Mouse (Mus musculus) heart, embryonic 12.5 days (tissue): ENCODE data around the gene Fam53b. TPM values are rescaled to one million over a fixed set of nuclear protein-coding genes. Genes with fewer than 3 reads are reported as not detected.

Experiments
- ATAC-seq: fragments of 200-750 bp; cut with Nextera tagmentation; 2 replicates; pipeline ENCODE4 v1.8.0; 2017; ENCODE audit warnings: moderate TSS enrichment, moderate library complexity; ENCODE audit not compliant: insufficient number of reproducible peaks, low FRiP score
- H3K27ac ChIP-seq: fragments of 300-500 bp; sonication (generic); 2 replicates; pipeline ENCODE4 v1.5.1; 2016; ENCODE audit warnings: mild to moderate bottlenecking, moderate library complexity; ENCODE audit not compliant: poor library complexity, severe bottlenecking
- H3K27me3 ChIP-seq: fragments of 300-500 bp; sonication (generic); replicated peaks from 2 replicates; pipeline ENCODE4 v1.6.1; 2016; ENCODE audit warnings: mild to moderate bottlenecking, moderate library complexity
- H3K36me3 ChIP-seq: fragments of 300-500 bp; sonication (generic); 2 replicates; pipeline ENCODE4 v1.6.1; 2016; ENCODE audit warnings: mild to moderate bottlenecking, moderate library complexity
- H3K4me1 ChIP-seq: fragments of 300-500 bp; sonication (generic); replicated peaks from 2 replicates; pipeline ENCODE4 v1.6.1; 2016; ENCODE audit warnings: mild to moderate bottlenecking
- H3K4me2 ChIP-seq: fragments of 300-500 bp; sonication (generic); 2 replicates; pipeline ENCODE4 v1.6.1; 2016; ENCODE audit warnings: mild to moderate bottlenecking, moderate library complexity
- H3K4me3 ChIP-seq: fragments of 300-500 bp; sonication (generic); 2 replicates; pipeline ENCODE4 v1.5.1; 2016; ENCODE audit warnings: mild to moderate bottlenecking
- H3K9ac ChIP-seq: fragments of 300-500 bp; sonication (generic); 2 replicates; pipeline ENCODE4 v1.6.1; 2016; ENCODE audit warnings: mild to moderate bottlenecking, moderate library complexity
- H3K9me3 ChIP-seq: fragments of 300-500 bp; sonication (generic); replicated peaks from 2 replicates; pipeline ENCODE4 v1.6.1; 2016; ENCODE audit warnings: mild to moderate bottlenecking, moderate library complexity
- WGBS: fragments of 180-500 bp; shearing (Covaris S2); methylation state at CpG from one replicate; pipeline ENCODE4 v1.1.7; 2016; 5-methylcytosine and 5-hydroxymethylcytosine counted together
- polyA plus RNA-seq: library from polyadenylated mRNA; unstranded; fragments of >200 nt; fragmentation: Nextera tagmentation; extraction: Ambion mirVana; gene quantifications from 2 replicates; pipeline ENCODE4 v1.2.1, GENCODE M21; 2016

Fam53b gene
- polyA plus RNA-seq, 1 experiment from 2014 or later: 17.0 TPM

DNA sequence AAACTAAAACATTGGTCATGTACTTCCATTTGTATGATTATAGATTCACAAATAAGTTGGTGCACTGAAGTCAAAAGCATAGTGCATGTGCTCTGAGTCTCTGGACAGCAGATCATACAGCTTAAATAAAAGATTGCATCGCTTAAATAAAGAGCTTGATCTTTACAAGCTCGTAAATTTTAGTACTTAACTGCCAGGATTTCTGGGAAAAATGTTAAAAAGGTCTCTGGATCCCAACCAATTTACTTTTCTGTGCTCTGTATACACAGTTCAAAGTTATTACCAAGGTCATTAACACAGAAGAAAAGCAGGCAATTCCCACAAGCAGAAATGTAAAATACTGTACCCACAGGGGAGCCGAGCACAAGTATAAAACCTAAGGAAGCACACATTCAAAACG, 17.3 kb upstream of the Fam53b start:
- no peak for ATAC-seq
- H3K4me1 ChIP-seq: no peaks in the 10 kb centered on the region
- no peaks in the 10 kb centered on the region for H3K27me3 ChIP-seq
- H3K4me3 ChIP-seq: no peak overlapping the region
- no peak overlapping the region for H3K9ac ChIP-seq
- no peak overlapping the region for H3K4me2 ChIP-seq
- WGBS: 84% methylated on average over 4 of the region's 4 CpGs
- peaks cover 50% of the 10 kb centered on the region for H3K36me3 ChIP-seq
- H3K27ac ChIP-seq: no peak overlapping the region
- H3K9me3 ChIP-seq: no peaks in the 10 kb centered on the region

DNA sequence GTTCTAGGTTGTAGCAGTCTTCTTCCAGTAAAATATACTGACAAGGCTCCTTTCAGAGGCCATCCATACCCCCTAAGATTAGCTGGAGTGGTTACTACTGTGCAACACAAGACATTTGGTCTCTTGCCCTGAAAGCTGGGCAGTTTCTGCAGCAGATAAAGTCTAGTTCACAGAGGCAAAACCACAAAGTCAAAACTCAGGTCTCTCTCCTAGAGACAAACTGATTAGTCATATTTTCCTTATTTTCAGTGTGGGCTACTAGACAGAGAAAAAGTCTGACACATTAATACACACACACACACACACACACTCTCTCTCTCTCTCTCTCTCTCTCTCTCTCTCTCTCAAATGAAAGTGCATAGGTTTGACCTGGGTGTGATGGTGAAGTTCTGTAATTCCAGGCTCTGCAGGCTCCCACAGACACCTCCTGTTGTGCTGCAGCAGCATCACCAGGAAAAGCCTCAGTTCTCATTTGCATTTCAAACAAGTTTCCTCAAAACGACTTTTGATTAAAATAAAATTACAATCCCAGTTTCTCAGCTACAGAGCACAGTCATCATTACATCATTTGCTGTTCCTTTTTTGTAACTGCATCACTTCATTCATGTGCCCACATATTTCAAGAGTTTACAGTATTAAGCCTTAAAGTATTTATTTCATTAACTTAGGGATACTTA, 10.8 kb upstream of the Fam53b start:
- Histone ChIP-seq H3K9me3 (no peaks in the 10 kb centered on the region), H3K27ac (no peak overlapping the region), H3K27me3 (no peaks in the 10 kb centered on the region), H3K9ac (no peak overlapping the region), H3K4me3 (no peak overlapping the region), H3K4me1 (no peaks in the 10 kb centered on the region), H3K36me3 (peaks cover 31% of the 10 kb centered on the region), H3K4me2 (no peak overlapping the region)
- ATAC-seq: no peak
- WGBS: 25% methylated on average over 1 of the region's 1 CpGs

DNA sequence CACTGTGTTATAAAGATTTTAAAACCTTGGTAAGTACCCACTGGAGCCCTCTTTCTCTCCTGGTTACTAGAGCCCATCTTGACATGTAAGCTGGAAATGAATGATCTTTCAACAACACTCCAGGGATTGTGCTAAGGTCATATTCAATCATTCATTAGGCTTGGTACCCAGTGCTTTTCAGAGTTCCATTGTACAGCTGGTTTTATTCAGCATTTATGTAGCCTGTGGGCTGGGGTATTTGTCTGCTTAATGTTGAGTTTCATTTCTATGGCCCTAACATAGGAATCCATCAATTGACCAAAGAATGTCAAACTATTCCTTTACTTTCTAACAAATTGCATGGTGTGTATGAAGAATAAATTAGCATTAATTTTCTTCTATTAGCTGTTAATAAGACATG, 10.1 kb upstream of the Fam53b start:
- H3K36me3 ChIP-seq: peaks cover 31% of the 10 kb centered on the region
- H3K4me2 ChIP-seq: no peak overlapping the region
- ATAC-seq: no peak
- no peak overlapping the region for H3K27ac ChIP-seq
- H3K9me3 ChIP-seq: no peaks in the 10 kb centered on the region
- no peak overlapping the region for H3K4me3 ChIP-seq
- no peaks in the 10 kb centered on the region for H3K4me1 ChIP-seq
- H3K9ac ChIP-seq: no peak overlapping the region
- H3K27me3 ChIP-seq: no peaks in the 10 kb centered on the region

DNA sequence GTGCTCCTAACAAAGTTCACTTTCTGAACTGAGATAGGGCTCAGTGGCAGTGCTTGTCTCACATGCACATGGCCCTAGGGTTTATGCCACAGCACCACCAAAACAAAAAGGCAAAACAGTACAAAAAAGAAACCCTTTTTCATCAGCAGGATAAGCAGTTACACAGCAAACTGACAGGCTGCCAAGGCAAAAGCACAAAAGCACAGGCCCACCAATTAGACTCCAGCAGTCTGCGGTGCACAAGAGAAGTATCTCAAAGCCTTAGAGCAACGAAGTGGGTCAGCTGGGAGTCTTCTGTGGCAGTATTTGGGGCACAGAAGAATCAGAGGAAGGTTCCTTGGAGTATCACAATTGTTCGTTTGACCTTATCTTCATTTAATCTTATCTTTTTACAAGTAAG, 7.0 kb upstream of the Fam53b start:
- Histone ChIP-seq H3K4me2 (no peak overlapping the region), H3K9ac (no peak overlapping the region), H3K4me3 (no peak overlapping the region), H3K27me3 (no peaks in the 10 kb centered on the region), H3K9me3 (no peaks in the 10 kb centered on the region), H3K36me3 (peaks cover 14% of the 10 kb centered on the region; the same call in 1 of the 2 replicates), H3K27ac (no peak overlapping the region), H3K4me1 (no peaks in the 10 kb centered on the region)
- WGBS: 68% methylated on average over 3 of the region's 3 CpGs
- ATAC-seq: no peak

DNA sequence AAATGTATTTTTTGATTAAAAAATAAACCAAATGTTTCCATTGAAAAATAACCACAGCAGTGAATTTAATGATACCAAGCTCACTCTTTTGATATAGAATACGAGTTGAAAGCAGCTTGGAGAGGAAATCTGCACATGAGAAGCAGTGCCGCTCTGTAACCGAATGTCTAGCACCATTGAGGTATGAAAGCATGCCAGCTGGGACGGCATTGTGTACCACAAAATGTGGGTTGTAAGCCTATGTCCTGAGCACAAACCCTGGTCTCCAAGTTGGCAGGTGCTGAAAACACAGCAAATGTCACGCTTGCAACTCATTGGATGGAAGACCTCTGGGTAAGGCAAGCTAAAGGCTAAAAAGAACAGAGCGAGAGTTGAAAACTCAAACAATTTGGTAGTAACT, 3.4 kb upstream of the Fam53b start:
- no peak overlapping the region for H3K27ac ChIP-seq
- peaks cover 9% of the 10 kb centered on the region; the same call in 1 of the 2 replicates for H3K36me3 ChIP-seq
- peaks cover 3% of the 10 kb centered on the region for H3K4me1 ChIP-seq
- no peaks in the 10 kb centered on the region for H3K9me3 ChIP-seq
- no peak overlapping the region for H3K4me3 ChIP-seq
- no peak overlapping the region for H3K9ac ChIP-seq
- no peak overlapping the region for H3K4me2 ChIP-seq
- no peak for ATAC-seq
- WGBS: 89% methylated on average over 6 of the region's 6 CpGs
- H3K27me3 ChIP-seq: no peaks in the 10 kb centered on the region

DNA sequence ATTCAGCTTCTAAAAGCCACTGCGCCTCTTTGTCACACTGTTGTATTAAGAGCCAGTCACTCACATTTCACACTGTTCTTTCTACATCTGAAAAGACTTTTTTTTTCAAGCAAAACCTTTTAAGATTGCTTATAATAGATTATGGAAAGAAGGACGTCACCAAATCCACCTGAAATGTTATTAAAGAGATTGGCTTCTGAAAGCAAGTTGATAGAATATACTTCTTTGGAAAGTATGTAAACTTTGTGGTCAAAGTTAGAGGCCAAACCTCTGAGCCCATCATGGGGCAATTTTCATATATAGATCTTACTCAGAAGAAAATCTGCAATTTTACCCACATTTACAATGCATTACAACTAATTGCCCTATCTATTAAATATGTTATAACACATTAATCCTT, 2.8 kb upstream of the Fam53b start:
- Histone ChIP-seq H3K4me2 (no peak overlapping the region), H3K9me3 (no peaks in the 10 kb centered on the region), H3K4me1 (peaks cover 8% of the 10 kb centered on the region), H3K4me3 (no peak overlapping the region), H3K36me3 (peaks cover 9% of the 10 kb centered on the region; the same call in 1 of the 2 replicates), H3K27ac (no peak overlapping the region), H3K9ac (no peak overlapping the region), H3K27me3 (no peaks in the 10 kb centered on the region)
- 85% methylated on average over 2 of the region's 2 CpGs for WGBS
- ATAC-seq: no peak

DNA sequence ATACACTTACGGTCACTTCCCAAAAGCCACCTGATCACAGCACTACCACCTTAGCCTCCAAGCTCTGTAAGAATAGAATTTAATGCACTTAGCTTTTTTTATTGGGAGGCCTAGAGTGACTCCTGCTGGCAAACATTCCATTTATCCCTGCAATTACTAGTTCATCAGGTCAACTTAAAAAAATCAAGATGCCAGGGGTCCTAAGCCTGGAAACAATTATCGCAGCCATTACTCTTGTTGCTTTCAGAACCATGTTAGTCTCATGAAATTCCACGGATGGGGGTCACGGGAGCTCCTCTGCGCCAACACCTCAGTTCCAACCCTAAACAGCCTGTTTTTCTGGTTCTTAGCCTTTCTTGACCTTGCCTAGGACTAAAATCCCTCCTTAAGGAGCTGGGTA, 1.4 kb upstream of the Fam53b start:
- no peak overlapping the region for H3K4me3 ChIP-seq
- ATAC-seq: no peak
- 80% methylated on average over 5 of the region's 5 CpGs for WGBS
- no peaks in the 10 kb centered on the region for H3K9me3 ChIP-seq
- no peak overlapping the region for H3K4me2 ChIP-seq
- peaks cover 22% of the 10 kb centered on the region for H3K4me1 ChIP-seq
- no peak overlapping the region for H3K9ac ChIP-seq
- peaks cover 1% of the 10 kb centered on the region; the same call in 1 of the 2 replicates for H3K36me3 ChIP-seq
- H3K27ac ChIP-seq: no peak overlapping the region
- H3K27me3 ChIP-seq: no peaks in the 10 kb centered on the region

DNA sequence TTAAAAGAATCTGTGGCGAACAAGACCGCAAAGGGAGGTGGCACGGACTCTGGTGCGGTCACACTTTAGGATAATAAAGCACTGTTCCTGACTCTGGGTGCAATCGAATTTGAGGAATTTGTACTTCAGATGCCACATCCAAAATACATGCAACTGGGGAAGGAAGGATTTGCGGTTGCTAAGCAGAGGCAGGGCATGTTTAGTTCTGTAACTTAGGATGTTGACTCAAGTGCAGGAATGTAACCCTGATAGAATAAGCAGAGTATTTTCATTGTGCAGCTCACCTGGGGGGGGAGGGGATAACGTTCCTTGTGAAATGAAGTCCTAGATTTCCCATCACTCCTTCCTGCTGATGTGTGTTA, 384 bp upstream of the Fam53b start:
- Histone ChIP-seq H3K4me2 (peak overlapping the region; percentile 78), H3K36me3 (no peaks in the 10 kb centered on the region), H3K9me3 (no peaks in the 10 kb centered on the region), H3K27ac (peak overlapping the region; percentile 91), H3K4me3 (peak overlapping the region; percentile 73), H3K4me1 (peaks cover 33% of the 10 kb centered on the region), H3K9ac (peak overlapping the region; percentile 86), H3K27me3 (no peaks in the 10 kb centered on the region)
- WGBS: under 1% methylated on average over 7 of the region's 7 CpGs
- no peak for ATAC-seq

DNA sequence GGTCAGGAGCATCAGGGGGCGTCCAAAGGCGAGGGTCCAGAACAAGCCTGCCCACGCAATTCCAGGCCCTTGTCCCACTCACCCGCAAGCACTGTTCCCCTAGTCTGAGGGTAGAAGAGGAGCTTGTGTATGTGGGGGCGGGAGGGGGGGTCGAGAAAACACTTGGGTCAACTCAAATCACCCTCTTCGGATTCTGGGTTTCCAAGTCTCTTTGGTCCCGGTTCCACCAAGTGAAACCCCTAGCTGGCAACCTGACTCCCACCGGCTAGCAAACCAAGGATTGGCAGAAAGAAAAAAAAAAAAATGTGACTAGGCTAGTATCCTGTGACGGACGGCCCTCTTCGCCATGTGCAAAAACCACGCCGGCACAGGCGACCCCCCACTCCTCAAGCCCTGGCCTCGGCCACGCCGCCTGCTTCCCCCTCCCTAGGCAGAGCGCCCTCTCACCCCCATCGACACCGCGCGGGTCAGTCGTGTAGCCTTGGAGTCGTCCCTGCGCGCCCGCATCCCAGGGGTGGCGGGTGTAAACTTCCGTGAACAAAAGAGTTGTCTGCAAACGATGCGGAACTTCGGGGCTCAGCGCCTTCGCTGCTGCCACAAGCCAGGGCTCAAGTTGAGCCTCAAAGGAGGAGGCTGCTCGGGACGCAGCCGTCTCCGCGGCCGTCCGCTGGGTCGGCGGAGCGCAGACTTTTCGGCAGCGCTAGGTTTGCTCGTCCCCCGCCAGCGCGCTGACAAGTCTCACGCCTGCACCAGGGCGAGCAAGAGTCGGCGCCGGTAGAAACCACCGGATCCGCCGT, 869 bp downstream of the Fam53b start:
- Histone ChIP-seq H3K4me3 (peak overlapping the region; percentile 73), H3K27me3 (no peaks in the 10 kb centered on the region), H3K27ac (peak overlapping the region; percentile 91), H3K9ac (peak overlapping the region; percentile 86), H3K36me3 (no peaks in the 10 kb centered on the region), H3K9me3 (no peaks in the 10 kb centered on the region), H3K4me1 (peaks cover 45% of the 10 kb centered on the region), H3K4me2 (peak overlapping the region; percentile 78)
- WGBS: under 1% methylated on average over 59 of the region's 59 CpGs
- peak; percentile 59 for ATAC-seq

DNA sequence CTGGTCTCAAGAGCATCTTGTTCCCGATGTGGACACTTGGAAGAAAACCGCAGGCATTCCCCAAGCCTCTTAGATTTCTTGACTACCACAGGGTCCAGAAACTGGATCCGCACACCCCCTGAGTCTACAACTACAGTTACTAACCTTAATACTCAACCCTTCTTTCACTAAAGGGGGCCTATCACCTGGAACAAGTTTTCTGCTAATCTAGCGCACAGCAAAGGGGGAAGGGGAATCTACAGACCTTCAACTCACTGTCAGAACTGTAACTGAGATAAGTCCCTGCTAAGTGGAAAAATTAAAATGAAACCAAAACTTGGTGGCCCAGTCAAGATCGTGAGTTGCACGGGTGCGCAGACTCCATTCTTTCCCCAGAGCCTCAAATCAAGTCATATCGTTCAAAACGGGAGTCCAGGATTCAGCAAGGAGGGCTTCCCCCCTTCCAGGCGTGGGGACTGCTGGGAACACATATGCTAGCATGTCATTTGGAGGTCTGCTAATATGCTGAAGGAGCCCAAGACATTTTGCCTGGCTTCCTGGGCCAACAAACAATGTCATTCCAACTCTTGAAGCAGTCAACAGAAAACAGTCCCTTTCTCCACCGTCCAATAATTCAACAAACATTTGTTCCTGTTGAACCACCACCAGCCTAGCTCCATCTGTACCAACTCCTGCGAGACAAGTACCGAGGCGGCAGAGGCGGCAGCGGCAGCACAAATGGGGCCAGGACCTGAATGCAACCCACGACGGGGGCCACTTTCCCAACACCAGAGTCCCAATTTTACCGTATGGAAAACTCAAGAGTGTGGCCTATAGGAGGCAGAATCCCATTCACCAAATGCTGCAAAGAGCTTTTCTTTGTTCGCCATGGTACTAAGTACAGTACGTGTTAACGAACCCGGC, 1.7 kb downstream of the Fam53b start:
- Histone ChIP-seq H3K36me3 (no peaks in the 10 kb centered on the region), H3K4me3 (peak overlapping the region; percentile 73), H3K4me2 (peak overlapping the region; percentile 78), H3K9ac (peak overlapping the region; percentile 86), H3K27me3 (no peaks in the 10 kb centered on the region), H3K9me3 (no peaks in the 10 kb centered on the region), H3K27ac (peak overlapping the region; percentile 91), H3K4me1 (peaks cover 53% of the 10 kb centered on the region)
- no peak for ATAC-seq
- 11% methylated on average over 23 of the region's 23 CpGs for WGBS

DNA sequence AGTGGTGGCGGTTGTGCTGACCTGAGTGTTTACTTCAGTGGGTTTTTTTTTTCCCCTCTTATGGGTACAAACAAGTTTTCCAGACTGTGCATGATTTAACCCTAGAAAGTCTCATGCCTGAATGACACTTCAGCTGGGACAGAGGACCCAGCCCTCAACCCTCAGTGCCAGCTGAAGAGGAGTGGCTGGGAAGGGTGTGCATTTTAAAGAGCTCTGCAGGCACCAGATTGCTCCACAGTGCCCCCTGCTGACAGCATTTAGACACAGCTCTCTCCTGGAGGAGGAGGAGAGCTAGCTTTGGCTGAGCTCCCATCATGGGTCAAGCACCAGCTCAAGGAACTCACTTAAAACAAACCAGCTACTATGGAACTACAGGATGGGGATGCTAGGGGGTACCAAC, 2.8 kb downstream of the Fam53b start:
- 82% methylated on average over 1 of the region's 1 CpGs for WGBS
- no peak overlapping the region for H3K27ac ChIP-seq

More for the DNA sequence above, 2.8 kb downstream of the Fam53b start:
- Histone ChIP-seq H3K9me3 (no peaks in the 10 kb centered on the region), H3K4me2 (0 out of 2 replicates have a peak overlapping the region, but pooled peaks have one; percentile 78), H3K27me3 (no peaks in the 10 kb centered on the region), H3K36me3 (no peaks in the 10 kb centered on the region), H3K4me3 (no peak overlapping the region), H3K4me1 (peaks cover 64% of the 10 kb centered on the region), H3K9ac (no peak overlapping the region)
- peak; percentile 16; the same call in 1 of the 2 replicates for ATAC-seq
